ENCODE assay signal across 19 mouse cellular contexts in the genomic region with DNA sequence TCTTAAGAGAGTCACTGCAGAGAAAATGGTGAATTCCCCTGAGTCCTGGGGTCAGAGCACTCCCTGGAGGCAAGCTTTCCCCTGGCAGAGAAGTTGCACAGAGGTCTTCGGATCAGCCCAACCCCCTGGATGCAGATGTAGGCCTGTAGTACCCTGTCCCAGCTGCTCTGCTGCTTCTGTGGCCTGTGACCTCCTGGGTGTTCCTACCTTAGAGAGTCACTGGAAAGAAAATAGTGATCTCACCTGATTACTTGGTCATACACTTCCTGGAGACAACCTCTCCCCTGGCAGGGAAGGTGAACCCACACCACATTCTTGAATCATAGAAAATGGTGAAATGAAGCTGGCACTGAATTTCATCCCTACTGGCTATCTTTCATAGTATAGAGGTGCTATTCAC.
"Had no signal": no experiment of that assay in that cellular context is flagged by ENCODE, and none has a peak within 500 bp of the region (broad histone marks: within the 10 kb centered on the region; RNA-seq: fewer than 3 reads in every experiment).

No protein-coding gene starts in this region.

- H3K36me3 ChIP-seq: midbrain, embryonic 10.5 days; neural tube, embryonic 13.5 days; neural tube, embryonic 15.5 days had no signal

- H3K4me1 ChIP-seq: midbrain, embryonic 10.5 days; neural tube, embryonic 13.5 days; neural tube, embryonic 15.5 days had no signal

- H3K4me3 ChIP-seq: midbrain, embryonic 10.5 days; myocyte; neural tube, embryonic 13.5 days; neural tube, embryonic 15.5 days had no signal

- DNase-seq: lung, adult 18-20 months; lung, embryonic 14.5 days; lung, postnatal 10 days; lung, postnatal 4 days; midbrain, embryonic 14.5 days; retina, postnatal 1 day; right cerebral cortex, adult 18-20 months; right cerebral cortex, postnatal 25 days; right cerebral cortex, postnatal 4 days; spleen, adult 18-20 months; thymus, adult 2 months; thymus, postnatal 25 days; thymus, postnatal 4 days had no signal

- H3K27me3 ChIP-seq: neural tube, embryonic 13.5 days; neural tube, embryonic 15.5 days had no signal

- H3K4me2 ChIP-seq: lung, embryonic 14.5 days; neural tube, embryonic 13.5 days; neural tube, embryonic 15.5 days had no signal

- H3K27ac ChIP-seq: liver, embryonic 14.5 days; midbrain, embryonic 10.5 days; neural tube, embryonic 13.5 days; neural tube, embryonic 15.5 days had no signal

- H3K9me3 ChIP-seq: midbrain, embryonic 10.5 days; neural tube, embryonic 13.5 days; neural tube, embryonic 15.5 days had no signal

- ATAC-seq: midbrain, embryonic 16.5 days had no signal

- H3K9ac ChIP-seq: liver, embryonic 14.5 days; lung, embryonic 14.5 days; neural tube, embryonic 13.5 days; neural tube, embryonic 15.5 days had no signal
